Mouse (Mus musculus) hindbrain, embryonic 10.5 days (tissue): ENCODE data around the gene Ptprn2. TPM values are rescaled to one million over a fixed set of nuclear protein-coding genes. Genes with fewer than 3 reads are reported as not detected.

ENCODE experiments used
- DNase-seq: peaks from one replicate; pipeline ENCODE4 v3.0.0-alpha.2; 2017; ENCODE audit warnings: low spot score
- H3K27ac ChIP-seq: fragments of 300-500 bp; sonication (generic); 2 replicates; pipeline ENCODE4 v1.5.1; 2016; ENCODE audit warnings: mild to moderate bottlenecking, moderate library complexity
- H3K27me3 ChIP-seq: fragments of 300-500 bp; sonication (generic); 2 replicates; pipeline ENCODE4 v1.6.1; 2016; ENCODE audit warnings: mild to moderate bottlenecking; ENCODE audit not compliant: poor library complexity, insufficient read depth, severe bottlenecking
- H3K36me3 ChIP-seq: fragments of 300-500 bp; sonication (generic); 2 replicates; pipeline ENCODE4 v1.6.1; 2016; ENCODE audit warnings: mild to moderate bottlenecking, moderate library complexity
- H3K4me1 ChIP-seq: fragments of 300-500 bp; sonication (generic); replicated peaks from 2 replicates; pipeline ENCODE4 v1.6.1; 2016; ENCODE audit warnings: mild to moderate bottlenecking
- H3K4me3 ChIP-seq: fragments of 300-500 bp; sonication (generic); 2 replicates; pipeline ENCODE4 v1.5.1; 2016; ENCODE audit warnings: mild to moderate bottlenecking, moderate library complexity
- H3K9me3 ChIP-seq: fragments of 300-500 bp; sonication (generic); 2 replicates; pipeline ENCODE4 v1.6.1; 2016; ENCODE audit warnings: mild to moderate bottlenecking, moderate library complexity
- WGBS: fragments of 180-500 bp; shearing (Covaris S2); methylation state at CpG from one replicate; pipeline ENCODE4 v1.1.7; 2016; 5-methylcytosine and 5-hydroxymethylcytosine counted together
- polyA plus RNA-seq: library from polyadenylated mRNA; unstranded; fragments of >200 nt; fragmentation: Nextera tagmentation; extraction: Ambion mirVana; gene quantifications from 2 replicates; pipeline ENCODE4 v1.2.1, GENCODE M21; 2016

Gene Ptprn2
- polyA plus RNA-seq, 1 experiment from 2014 or later, result 6.4 TPM

- WGBS, result 40% methylated on average over 14 of the region's 14 CpGs
- DNase-seq, result no peak
- Histone ChIP-seq H3K36me3 (no peaks in the 10 kb centered on the region), H3K9me3 (no peaks in the 10 kb centered on the region), H3K27ac (no peak overlapping the region), H3K27me3 (0 out of 2 replicates have a peak, but pooled peaks cover 6% of the 10 kb centered on the region), H3K4me1 (0 out of 2 replicates have a peak, but pooled peaks cover 12% of the 10 kb centered on the region), H3K4me3 (no peak overlapping the region)
Measured at GRCm38 (mm10) chr12:116641339-116642190, 156.0 kb downstream of the Ptprn2 start.

GRCm38 (mm10) chr12:116642191-116642549 is 156.7 kb downstream of the Ptprn2 start:
- WGBS, result 60% methylated on average over 4 of the region's 4 CpGs
- Histone ChIP-seq H3K27ac (no peak overlapping the region), H3K4me1 (0 out of 2 replicates have a peak, but pooled peaks cover 12% of the 10 kb centered on the region), H3K36me3 (no peaks in the 10 kb centered on the region), H3K4me3 (no peak overlapping the region), H3K9me3 (no peaks in the 10 kb centered on the region), H3K27me3 (0 out of 2 replicates have a peak, but pooled peaks cover 6% of the 10 kb centered on the region)
- no peak for DNase-seq

GRCm38 (mm10) chr12:116646771-116647170 is 161.3 kb downstream of the Ptprn2 start:
- Histone ChIP-seq H3K36me3 (no peaks in the 10 kb centered on the region), H3K27me3 (no peaks in the 10 kb centered on the region), H3K9me3 (no peaks in the 10 kb centered on the region), H3K27ac (no peak overlapping the region), H3K4me3 (no peak overlapping the region), H3K4me1 (0 out of 2 replicates have a peak, but pooled peaks cover 7% of the 10 kb centered on the region)
- no peak for DNase-seq

- 72% methylated on average over 4 of the region's 4 CpGs for WGBS
- Histone ChIP-seq H3K4me1 (no peaks in the 10 kb centered on the region), H3K27me3 (no peaks in the 10 kb centered on the region), H3K27ac (no peak overlapping the region), H3K4me3 (no peak overlapping the region), H3K36me3 (no peaks in the 10 kb centered on the region), H3K9me3 (no peaks in the 10 kb centered on the region)
- peak; percentile 55 for DNase-seq
Measured at GRCm38 (mm10) chr12:116648584-116649206, 163.2 kb downstream of the Ptprn2 start.

- H3K9me3 ChIP-seq, result no peaks in the 10 kb centered on the region
- no peaks in the 10 kb centered on the region for H3K4me1 ChIP-seq
- H3K36me3 ChIP-seq, result no peaks in the 10 kb centered on the region
- 72% methylated on average over 1 of the region's 1 CpGs for WGBS
- H3K27ac ChIP-seq, result no peak overlapping the region
- H3K4me3 ChIP-seq, result no peak overlapping the region
- H3K27me3 ChIP-seq, result no peaks in the 10 kb centered on the region
- no peak for DNase-seq
Measured at GRCm38 (mm10) chr12:116653684-116654083, 168.2 kb downstream of the Ptprn2 start.

GRCm38 (mm10) chr12:116660076-116660475 is 174.6 kb downstream of the Ptprn2 start:
- H3K4me1 ChIP-seq, result peaks cover 16% of the 10 kb centered on the region
- H3K9me3 ChIP-seq, result no peaks in the 10 kb centered on the region
- H3K4me3 ChIP-seq, result no peak overlapping the region
- no peaks in the 10 kb centered on the region for H3K36me3 ChIP-seq
- no peaks in the 10 kb centered on the region for H3K27me3 ChIP-seq
- DNase-seq, result peak; percentile 20
- 12% methylated on average over 7 of the region's 7 CpGs for WGBS
- H3K27ac ChIP-seq, result no peak overlapping the region

GRCm38 (mm10) chr12:116661018-116661417 is 175.5 kb downstream of the Ptprn2 start:
- H3K27ac ChIP-seq, result no peak overlapping the region
- peaks cover 16% of the 10 kb centered on the region for H3K4me1 ChIP-seq
- H3K4me3 ChIP-seq, result no peak overlapping the region

GRCm38 (mm10) chr12:116677701-116678100 is 192.2 kb downstream of the Ptprn2 start:
- Histone ChIP-seq H3K4me1 (peaks cover 5% of the 10 kb centered on the region; the same call in 1 of the 2 replicates), H3K36me3 (no peaks in the 10 kb centered on the region), H3K9me3 (no peaks in the 10 kb centered on the region), H3K27ac (no peak overlapping the region), H3K4me3 (no peak overlapping the region), H3K27me3 (no peaks in the 10 kb centered on the region)
- DNase-seq, result no peak
- 72% methylated on average over 3 of the region's 3 CpGs for WGBS

More at GRCm38 (mm10) chr12:116661018-116661417, 175.5 kb downstream of the Ptprn2 start:
- H3K36me3 ChIP-seq, result no peaks in the 10 kb centered on the region
- DNase-seq, result no peak
- H3K27me3 ChIP-seq, result no peaks in the 10 kb centered on the region
- 84% methylated on average over 4 of the region's 4 CpGs for WGBS
- H3K9me3 ChIP-seq, result no peaks in the 10 kb centered on the region

- Histone ChIP-seq H3K4me3 (no peak overlapping the region), H3K27ac (no peak overlapping the region), H3K9me3 (no peaks in the 10 kb centered on the region), H3K36me3 (no peaks in the 10 kb centered on the region), H3K4me1 (no peaks in the 10 kb centered on the region), H3K27me3 (no peaks in the 10 kb centered on the region)
- WGBS, result 89% methylated on average over 2 of the region's 2 CpGs
- no peak for DNase-seq
Measured at GRCm38 (mm10) chr12:116689832-116690231, 204.3 kb downstream of the Ptprn2 start.

- no peak for DNase-seq
- H3K4me3 ChIP-seq, result no peak overlapping the region
- H3K36me3 ChIP-seq, result no peaks in the 10 kb centered on the region
- H3K9me3 ChIP-seq, result no peaks in the 10 kb centered on the region
- no peak overlapping the region for H3K27ac ChIP-seq
- WGBS, result 79% methylated on average over 5 of the region's 5 CpGs
- no peaks in the 10 kb centered on the region for H3K4me1 ChIP-seq
- no peaks in the 10 kb centered on the region for H3K27me3 ChIP-seq
Measured at GRCm38 (mm10) chr12:116709535-116709934, 224.0 kb downstream of the Ptprn2 start.

- no peaks in the 10 kb centered on the region for H3K4me1 ChIP-seq
- no peaks in the 10 kb centered on the region for H3K36me3 ChIP-seq
- no peak overlapping the region for H3K4me3 ChIP-seq
- WGBS, result 65% methylated on average over 3 of the region's 3 CpGs
- H3K27me3 ChIP-seq, result no peaks in the 10 kb centered on the region
- no peak overlapping the region for H3K27ac ChIP-seq
- no peak for DNase-seq
- no peaks in the 10 kb centered on the region for H3K9me3 ChIP-seq
Measured at GRCm38 (mm10) chr12:116710716-116711115, 225.2 kb downstream of the Ptprn2 start.

- Histone ChIP-seq H3K4me3 (no peak overlapping the region), H3K27ac (no peak overlapping the region), H3K4me1 (no peaks in the 10 kb centered on the region), H3K27me3 (no peaks in the 10 kb centered on the region), H3K9me3 (no peaks in the 10 kb centered on the region), H3K36me3 (no peaks in the 10 kb centered on the region)
- no peak for DNase-seq
- 90% methylated on average over 6 of the region's 6 CpGs for WGBS
Measured at GRCm38 (mm10) chr12:116711133-116711532, 225.6 kb downstream of the Ptprn2 start.

GRCm38 (mm10) chr12:116713096-116713495 is 227.6 kb downstream of the Ptprn2 start:
- no peak overlapping the region for H3K27ac ChIP-seq
- DNase-seq, result no peak
- no peaks in the 10 kb centered on the region for H3K27me3 ChIP-seq

More at GRCm38 (mm10) chr12:116713096-116713495, 227.6 kb downstream of the Ptprn2 start:
- no peaks in the 10 kb centered on the region for H3K4me1 ChIP-seq
- H3K4me3 ChIP-seq, result no peak overlapping the region
- H3K36me3 ChIP-seq, result no peaks in the 10 kb centered on the region
- H3K9me3 ChIP-seq, result no peaks in the 10 kb centered on the region
